Mouse (Mus musculus): Measurements from ENCODE around the gene Lrrk2. TPM values are rescaled to one million over a fixed set of nuclear protein-coding genes. Genes with fewer than 3 reads are reported as not detected.

Lrrk2 gene
- 0.38 TPM for polyA plus RNA-seq (2017; shearing (Covaris generic))

DNA sequence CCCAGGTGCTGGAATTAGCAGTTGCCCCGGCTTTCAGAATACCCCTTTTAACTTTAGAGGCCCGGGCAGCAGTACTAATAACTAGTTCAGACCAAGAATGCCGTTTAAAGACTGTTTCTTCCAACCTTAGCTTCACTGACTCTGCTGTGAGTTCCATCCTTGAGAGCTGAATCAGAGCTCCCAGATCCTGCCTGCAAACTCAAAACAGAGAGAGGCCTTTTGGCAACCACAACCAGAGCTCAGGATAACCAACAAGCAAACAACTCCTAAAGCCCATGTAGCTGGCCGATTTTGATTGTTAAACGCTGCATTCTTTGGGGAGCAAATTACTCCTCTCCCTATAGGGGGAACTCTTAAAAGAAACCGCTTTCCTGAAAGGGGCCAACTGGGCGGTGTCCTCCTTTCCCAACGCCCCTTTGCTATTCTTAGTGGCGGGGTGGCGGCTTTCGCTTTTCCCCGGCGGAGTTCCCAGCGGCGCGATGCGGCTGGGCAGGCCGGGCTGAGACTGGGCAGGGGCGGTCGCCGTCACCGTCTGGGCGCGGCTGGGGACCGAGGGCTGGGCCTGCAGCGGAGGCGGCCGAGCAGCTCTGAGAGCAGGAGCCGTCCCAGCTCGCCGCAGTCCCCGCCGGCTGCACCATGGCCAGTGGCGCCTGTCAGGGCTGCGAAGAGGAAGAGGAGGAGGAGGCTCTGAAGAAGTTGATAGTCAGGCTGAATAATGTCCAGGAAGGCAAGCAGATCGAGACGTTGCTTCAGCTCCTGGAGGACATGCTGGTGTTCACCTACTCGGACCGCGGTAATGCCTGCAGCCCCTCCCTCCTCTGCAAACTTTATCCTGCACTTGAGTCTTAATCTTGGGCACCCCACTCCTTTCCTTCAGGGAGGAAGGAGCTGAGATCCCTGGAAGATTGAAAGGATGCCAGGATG, at the start of gene Lrrk2:
Lrrk2 (plus strand) TSS at position 531 of the 924 bp plus-strand sequence.

DNA sequence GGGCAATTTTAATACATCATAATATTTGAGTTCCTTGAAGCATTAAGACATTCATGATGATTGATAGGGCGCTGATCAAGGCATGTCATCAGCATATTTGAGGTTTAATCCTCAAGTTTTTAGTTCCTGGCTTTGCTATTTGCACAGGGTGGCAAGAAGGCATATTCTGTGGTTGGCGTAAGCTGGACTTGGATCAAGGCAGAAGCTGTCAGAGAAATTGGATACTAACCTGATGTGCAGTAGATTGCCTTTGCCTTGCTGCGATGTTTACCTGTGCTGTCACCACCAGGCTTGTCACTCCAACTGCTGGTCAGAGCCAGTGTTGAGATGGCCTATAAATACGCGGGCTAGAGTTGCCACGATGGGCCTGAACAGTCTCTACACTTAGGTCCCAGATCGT, 165.0 kb downstream of the Lrrk2 start, which contains the start of gene Smgc:
Smgc (plus strand) TSS at position 301 of the 400 bp plus-strand sequence.

Other genes starting within 250 kb of the Lrrk2 start
- not detected for gene Slc2a13, start 99.9 kb upstream of the Lrrk2 start, polyA plus RNA-seq (2017; shearing (Covaris generic))
- not detected for gene Smgc, start 165.1 kb downstream of the Lrrk2 start, polyA plus RNA-seq (2017; shearing (Covaris generic))